Mouse (Mus musculus) ES-E14 (cell line): ENCODE data around the gene Cd22.

Experiments
- CHD2 ChIP-seq: IDR thresholded peaks from 2 replicates; pipeline ENCODE4 v1.6.1; 2014; ENCODE audit warnings: mild to moderate bottlenecking, low read depth, low read length, inconsistent platforms
- MAFK ChIP-seq: IDR thresholded peaks from 2 replicates; pipeline ENCODE4 v1.6.1; 2014; ENCODE audit warnings: mild to moderate bottlenecking, low read depth, low read length, inconsistent platforms; ENCODE audit not compliant: insufficient read depth
- ZNF384 ChIP-seq: IDR thresholded peaks from 2 replicates; pipeline ENCODE4 v1.6.1; 2012; ENCODE audit warnings: low read depth, low read length, inconsistent platforms

DNA sequence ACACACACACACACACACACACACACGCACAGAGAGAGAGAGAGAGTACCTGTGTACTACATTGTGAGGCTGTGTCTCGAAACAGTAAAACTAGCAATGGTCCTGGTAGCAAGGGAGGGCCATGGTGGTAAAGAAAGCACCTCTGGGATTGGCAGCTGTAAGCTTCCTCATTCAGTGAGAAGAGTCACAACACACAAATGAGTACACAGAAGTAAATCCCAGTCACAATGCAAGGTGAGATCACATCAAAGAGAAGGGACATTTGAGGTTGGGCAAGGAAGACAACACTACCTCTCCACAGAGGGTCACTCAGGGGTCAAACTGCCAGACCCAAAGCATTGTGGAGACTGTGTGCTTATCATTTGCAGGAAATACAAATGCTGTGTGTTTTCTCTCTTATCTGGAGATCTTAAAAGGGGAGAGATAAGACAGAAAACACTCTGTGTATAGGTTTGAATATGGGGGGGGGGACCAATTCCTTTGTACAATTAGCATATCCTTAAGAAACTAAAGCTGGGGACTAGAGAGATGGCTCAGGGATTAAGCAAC is 33.6 kb downstream of the Cd22 start:
- TF ChIP-seq ZNF384 (no peak), CHD2 (no peak), MAFK (no peak)
